Comparison of ENCODE assay signal across 20 mouse cellular contexts in genomic region chr5:39176906-39177305, GRCm38 (mm10).
A peak's percentile ranks its signal among the peaks of the same experiment; 100 is the strongest.
DNase-seq lines count a peak whose midpoint lies in the region; ATAC-seq lines count a peak whose summit lies in the region.
"Had no signal": no experiment of that assay in that cellular context is flagged by ENCODE, and none has a peak within 500 bp of the region (broad histone marks: within the 10 kb centered on the region; RNA-seq: fewer than 3 reads in every experiment).

No protein-coding gene starts in this region.

- peak; percentile 8 to 14 for DNase-seq in heart, adult 18-20 months
- no peak for DNase-seq in heart, embryonic 10.5 days (ENCODE audit: low spot score)
- peak; percentile 54 for DNase-seq in adrenal gland, postnatal 14 days
- DNase-seq in cerebellum, adult 8-10 months, result peak; percentile 46
- peak; percentile 7 for DNase-seq in skeletal muscle tissue, adult 2 months (ENCODE audit: low read depth, low spot score)
- DNase-seq: midbrain, embryonic 14.5 days; right cerebral cortex, adult 18-20 months; thymus, adult 18-20 months had no signal

- no peaks in the 10 kb centered on the region for H3K9me3 ChIP-seq in heart, embryonic 10.5 days
- no peaks in the 10 kb centered on the region for H3K9me3 ChIP-seq in kidney, embryonic 14.5 days (ENCODE audit: control insufficient read depth, low read length)
- H3K9me3 ChIP-seq: embryonic facial prominence, embryonic 10.5 days; forebrain, embryonic 15.5 days; hindbrain, embryonic 15.5 days; limb, embryonic 12.5 days had no signal

- H3K4me1 ChIP-seq in heart, embryonic 10.5 days, result no peaks in the 10 kb centered on the region
- no peaks in the 10 kb centered on the region for H3K4me1 ChIP-seq in kidney, embryonic 14.5 days (ENCODE audit: control insufficient read depth, insufficient read depth, low read length)
- H3K4me1 ChIP-seq: embryonic facial prominence, embryonic 10.5 days; hindbrain, embryonic 15.5 days; limb, embryonic 12.5 days had no signal

- H3K9ac ChIP-seq in kidney, embryonic 14.5 days (ENCODE audit: low read depth, low read length), result no peak overlapping the region
- H3K9ac ChIP-seq: forebrain, embryonic 15.5 days; hindbrain, embryonic 15.5 days; limb, embryonic 12.5 days; liver, embryonic 14.5 days had no signal

- no peak overlapping the region for H3K4me2 ChIP-seq in kidney, embryonic 14.5 days (replicated peaks; ENCODE audit: low read depth, low read length)
- H3K4me2 ChIP-seq: forebrain, embryonic 15.5 days; hindbrain, embryonic 15.5 days; limb, embryonic 12.5 days had no signal

- H3K27me3 ChIP-seq in heart, embryonic 10.5 days (ENCODE audit: insufficient read depth, poor library complexity, severe bottlenecking), result no peaks in the 10 kb centered on the region
- no peaks in the 10 kb centered on the region for H3K27me3 ChIP-seq in kidney, embryonic 14.5 days (ENCODE audit: control insufficient read depth, insufficient read depth, low read length)
- H3K27me3 ChIP-seq: forebrain, embryonic 15.5 days; hindbrain, embryonic 15.5 days; limb, embryonic 12.5 days had no signal

- H3K36me3 ChIP-seq in heart, embryonic 10.5 days, result no peaks in the 10 kb centered on the region
- no peaks in the 10 kb centered on the region for H3K36me3 ChIP-seq in kidney, embryonic 14.5 days (ENCODE audit: control insufficient read depth, insufficient read depth, low read length)
- H3K36me3 ChIP-seq: embryonic facial prominence, embryonic 10.5 days; forebrain, embryonic 15.5 days; hindbrain, embryonic 15.5 days; limb, embryonic 12.5 days had no signal

- H3K27ac ChIP-seq in heart, embryonic 10.5 days, result no peak overlapping the region
- H3K27ac ChIP-seq in kidney, embryonic 14.5 days (ENCODE audit: low read depth, low read length), result no peak overlapping the region
- H3K27ac ChIP-seq: embryonic facial prominence, embryonic 10.5 days; forebrain, embryonic 15.5 days; heart, adult 2 months; hindbrain, embryonic 15.5 days; kidney, postnatal 0 days; layer of hippocampus, adult 2 months; left cerebral cortex, adult 2 months; limb, embryonic 12.5 days; liver, embryonic 14.5 days had no signal

- H3K4me3 ChIP-seq in heart, embryonic 10.5 days, result no peak overlapping the region
- H3K4me3 ChIP-seq in kidney, embryonic 14.5 days (ENCODE audit: low read length), result no peak overlapping the region
- H3K4me3 ChIP-seq: embryonic facial prominence, embryonic 10.5 days; forebrain, embryonic 15.5 days; heart, adult 2 months; hindbrain, embryonic 15.5 days; layer of hippocampus, adult 2 months; left cerebral cortex, adult 2 months; limb, embryonic 12.5 days had no signal

- WGBS in heart, embryonic 10.5 days, result 90% methylated on average over 2 of the region's 2 CpGs
- WGBS in kidney, embryonic 14.5 days, result 96% methylated on average over 2 of the region's 2 CpGs

- ATAC-seq in erythroid progenitor cell, adult 5-6 weeks (replicated peaks; ENCODE audit: low FRiP score, poor library complexity, severe bottlenecking), result no peak
- no peak for ATAC-seq in kidney, embryonic 14.5 days (ENCODE audit: low FRiP score, low TSS enrichment)
- ATAC-seq: forebrain, embryonic 15.5 days; intestine, embryonic 16.5 days had no signal
